Mouse (Mus musculus): ENCODE measurements at regions not wholly inside any gene's neighbourhood (a gene's known extent, or its start where the extent isn't known, plus 50 kb on each side); places are given as distances from the start of the nearest gene placed in this dataset.
A peak's percentile ranks its signal among the peaks of the same experiment; 100 is the strongest.

- Histone ChIP-seq H3K27me3 (replicated peaks; ENCODE audit: control insufficient read depth, insufficient read depth, low read length) (no peaks in the 10 kb centered on the region), H3K27ac (ENCODE audit: insufficient read depth, low read depth, low read length) (no peak overlapping the region), H3K36me3 (ENCODE audit: control insufficient read depth, insufficient read depth, low read length) (no peaks in the 10 kb centered on the region), H3K4me1 (ENCODE audit: control insufficient read depth, insufficient read depth, low read length) (peaks cover 5% of the 10 kb centered on the region; the same call in 1 of the 2 replicates), H3K4me3 (ENCODE audit: insufficient read depth, low read depth, low read length) (no peak overlapping the region)
- WGBS, result 69% methylated on average over 4 of the region's 4 CpGs
- DNase-seq, result no peak
- TF ChIP-seq POLR2A (IDR thresholded peaks at IDR 0.05; ENCODE audit: low read depth, low read length) (no peak), CTCF (conservative IDR thresholded peaks at IDR 0.05; ENCODE audit: insufficient read depth, insufficient read length, low read depth, low read length) (no peak)
Measured at GRCm38 (mm10) chr7:136041921-136042320, 325.8 kb upstream of the Mki67 start.

- H3K27me3 ChIP-seq (replicated peaks; ENCODE audit: control insufficient read depth, insufficient read depth, low read length), result no peaks in the 10 kb centered on the region
- H3K4me3 ChIP-seq (ENCODE audit: insufficient read depth, low read depth, low read length), result no peak overlapping the region
- peak; percentile 84 for DNase-seq
- WGBS, result 22% methylated on average over 14 of the region's 14 CpGs
- TF ChIP-seq POLR2A (IDR thresholded peaks at IDR 0.05; ENCODE audit: low read depth, low read length) (no peak), CTCF (conservative IDR thresholded peaks at IDR 0.05; ENCODE audit: insufficient read depth, insufficient read length, low read depth, low read length) (no peak)
- peaks cover 17% of the 10 kb centered on the region for H3K4me1 ChIP-seq (ENCODE audit: control insufficient read depth, insufficient read depth, low read length)
- H3K27ac ChIP-seq (ENCODE audit: insufficient read depth, low read depth, low read length), result no peak overlapping the region
- H3K36me3 ChIP-seq (ENCODE audit: control insufficient read depth, insufficient read depth, low read length), result no peaks in the 10 kb centered on the region
Measured at GRCm38 (mm10) chr7:136046645-136047363, 330.6 kb upstream of the Mki67 start.

GRCm38 (mm10) chr7:136047364-136047945, 331.3 kb upstream of the Mki67 start:
- WGBS, result 63% methylated on average over 7 of the region's 7 CpGs
- Histone ChIP-seq H3K36me3 (ENCODE audit: control insufficient read depth, insufficient read depth, low read length) (no peaks in the 10 kb centered on the region), H3K4me1 (ENCODE audit: control insufficient read depth, insufficient read depth, low read length) (peaks cover 17% of the 10 kb centered on the region), H3K27me3 (replicated peaks; ENCODE audit: control insufficient read depth, insufficient read depth, low read length) (no peaks in the 10 kb centered on the region), H3K4me3 (ENCODE audit: insufficient read depth, low read depth, low read length) (no peak overlapping the region), H3K27ac (ENCODE audit: insufficient read depth, low read depth, low read length) (no peak overlapping the region)
- DNase-seq, result peak; percentile 9
- TF ChIP-seq POLR2A (IDR thresholded peaks at IDR 0.05; ENCODE audit: low read depth, low read length), result no peak
- TF ChIP-seq CTCF (conservative IDR thresholded peaks at IDR 0.05; ENCODE audit: insufficient read depth, insufficient read length, low read depth, low read length), result no peak

- WGBS, result 66% methylated on average over 7 of the region's 8 CpGs
- TF ChIP-seq POLR2A (IDR thresholded peaks at IDR 0.05; ENCODE audit: low read depth, low read length), result no peak
- TF ChIP-seq CTCF (conservative IDR thresholded peaks at IDR 0.05; ENCODE audit: insufficient read depth, insufficient read length, low read depth, low read length), result no peak
- Histone ChIP-seq H3K27ac (ENCODE audit: insufficient read depth, low read depth, low read length) (no peak overlapping the region), H3K4me1 (ENCODE audit: control insufficient read depth, insufficient read depth, low read length) (peaks cover 17% of the 10 kb centered on the region), H3K36me3 (ENCODE audit: control insufficient read depth, insufficient read depth, low read length) (no peaks in the 10 kb centered on the region), H3K4me3 (ENCODE audit: insufficient read depth, low read depth, low read length) (no peak overlapping the region), H3K27me3 (replicated peaks; ENCODE audit: control insufficient read depth, insufficient read depth, low read length) (no peaks in the 10 kb centered on the region)
- no peak for DNase-seq
Measured at GRCm38 (mm10) chr7:136048925-136049586, 332.9 kb upstream of the Mki67 start.

- DNase-seq, result peak; percentile 36
- 53% methylated on average over 4 of the region's 4 CpGs for WGBS
- peaks cover 17% of the 10 kb centered on the region for H3K4me1 ChIP-seq (ENCODE audit: control insufficient read depth, insufficient read depth, low read length)
Measured at GRCm38 (mm10) chr7:136049587-136049930, 333.4 kb upstream of the Mki67 start.

GRCm38 (mm10) chr7:136050116-136050515, 334.0 kb upstream of the Mki67 start:
- Histone ChIP-seq H3K4me3 (ENCODE audit: insufficient read depth, low read depth, low read length) (no peak overlapping the region), H3K27me3 (replicated peaks; ENCODE audit: control insufficient read depth, insufficient read depth, low read length) (no peaks in the 10 kb centered on the region), H3K27ac (ENCODE audit: insufficient read depth, low read depth, low read length) (no peak overlapping the region), H3K4me1 (ENCODE audit: control insufficient read depth, insufficient read depth, low read length) (peaks cover 17% of the 10 kb centered on the region), H3K36me3 (ENCODE audit: control insufficient read depth, insufficient read depth, low read length) (no peaks in the 10 kb centered on the region)
- no peak for TF ChIP-seq POLR2A (IDR thresholded peaks at IDR 0.05; ENCODE audit: low read depth, low read length)
- no peak for TF ChIP-seq CTCF (conservative IDR thresholded peaks at IDR 0.05; ENCODE audit: insufficient read depth, insufficient read length, low read depth, low read length)
- 64% methylated on average over 3 of the region's 3 CpGs for WGBS
- DNase-seq, result no peak

More at GRCm38 (mm10) chr7:136049587-136049930, 333.4 kb upstream of the Mki67 start:
- H3K4me3 ChIP-seq (ENCODE audit: insufficient read depth, low read depth, low read length), result no peak overlapping the region
- H3K27ac ChIP-seq (ENCODE audit: insufficient read depth, low read depth, low read length), result no peak overlapping the region
- H3K27me3 ChIP-seq (replicated peaks; ENCODE audit: control insufficient read depth, insufficient read depth, low read length), result no peaks in the 10 kb centered on the region
- TF ChIP-seq CTCF (conservative IDR thresholded peaks at IDR 0.05; ENCODE audit: insufficient read depth, insufficient read length, low read depth, low read length) (no peak), POLR2A (IDR thresholded peaks at IDR 0.05; ENCODE audit: low read depth, low read length) (no peak)
- no peaks in the 10 kb centered on the region for H3K36me3 ChIP-seq (ENCODE audit: control insufficient read depth, insufficient read depth, low read length)

- Histone ChIP-seq H3K4me3 (ENCODE audit: insufficient read depth, low read depth, low read length) (no peak overlapping the region), H3K27ac (ENCODE audit: insufficient read depth, low read depth, low read length) (no peak overlapping the region), H3K36me3 (ENCODE audit: control insufficient read depth, insufficient read depth, low read length) (no peaks in the 10 kb centered on the region), H3K27me3 (replicated peaks; ENCODE audit: control insufficient read depth, insufficient read depth, low read length) (no peaks in the 10 kb centered on the region), H3K4me1 (ENCODE audit: control insufficient read depth, insufficient read depth, low read length) (peaks cover 2% of the 10 kb centered on the region; the same call in 1 of the 2 replicates)
- TF ChIP-seq CTCF (conservative IDR thresholded peaks at IDR 0.05; ENCODE audit: insufficient read depth, insufficient read length, low read depth, low read length) (no peak), POLR2A (IDR thresholded peaks at IDR 0.05; ENCODE audit: low read depth, low read length) (no peak)
- no peak for DNase-seq
- 28% methylated on average over 16 of the region's 16 CpGs for WGBS
Measured at GRCm38 (mm10) chr7:136056876-136057484, 340.8 kb upstream of the Mki67 start.
